Mouse (Mus musculus): ENCODE data around the gene Ces5a.

DNA sequence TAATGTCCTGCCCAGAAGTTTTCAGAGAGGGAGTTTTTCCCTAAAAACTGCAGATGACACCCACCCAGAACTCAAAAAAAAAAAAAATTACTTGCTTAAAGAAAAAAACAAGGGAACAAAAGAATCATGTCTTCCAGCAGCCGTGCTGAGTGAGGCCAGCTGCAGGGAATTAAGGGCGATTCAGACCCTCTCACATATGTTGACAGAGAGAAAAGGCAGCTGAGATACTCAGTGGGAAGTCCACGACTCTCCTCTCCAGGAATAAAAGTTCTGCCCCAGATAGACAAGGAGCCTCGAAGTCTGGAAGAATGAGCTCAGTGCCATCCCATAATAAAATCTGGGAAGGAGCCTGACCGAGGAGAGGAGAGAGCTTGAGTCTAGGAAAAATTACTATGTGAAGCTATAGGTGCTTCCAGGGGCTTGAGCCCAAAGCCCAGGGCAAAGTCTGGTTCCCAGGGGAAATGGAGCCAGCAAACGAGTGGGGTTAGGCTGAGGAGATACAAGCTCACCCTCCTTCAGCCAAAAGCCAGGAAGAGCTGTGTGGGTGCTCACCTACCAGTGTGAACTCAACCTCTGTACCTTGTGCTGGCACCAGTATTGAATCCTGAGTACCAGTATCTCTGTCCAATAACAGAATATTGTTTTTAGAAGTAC lies 27.1 kb upstream of the Ces5a start:
- no peak for TF ChIP-seq CTCF (conservative IDR thresholded peaks at IDR 0.05; ENCODE audit: low read length)
- no peak for TF ChIP-seq POU5F1 (IDR thresholded peaks at IDR 0.05; ENCODE audit: borderline replicate concordance, low read length)
- TF ChIP-seq NANOG (IDR thresholded peaks at IDR 0.05; ENCODE audit: borderline replicate concordance, low read length) = no peak

Measured in E14TG2a.4 (cell line).